ENCODE assay signal across 9 mouse cellular contexts in the genomic region with DNA sequence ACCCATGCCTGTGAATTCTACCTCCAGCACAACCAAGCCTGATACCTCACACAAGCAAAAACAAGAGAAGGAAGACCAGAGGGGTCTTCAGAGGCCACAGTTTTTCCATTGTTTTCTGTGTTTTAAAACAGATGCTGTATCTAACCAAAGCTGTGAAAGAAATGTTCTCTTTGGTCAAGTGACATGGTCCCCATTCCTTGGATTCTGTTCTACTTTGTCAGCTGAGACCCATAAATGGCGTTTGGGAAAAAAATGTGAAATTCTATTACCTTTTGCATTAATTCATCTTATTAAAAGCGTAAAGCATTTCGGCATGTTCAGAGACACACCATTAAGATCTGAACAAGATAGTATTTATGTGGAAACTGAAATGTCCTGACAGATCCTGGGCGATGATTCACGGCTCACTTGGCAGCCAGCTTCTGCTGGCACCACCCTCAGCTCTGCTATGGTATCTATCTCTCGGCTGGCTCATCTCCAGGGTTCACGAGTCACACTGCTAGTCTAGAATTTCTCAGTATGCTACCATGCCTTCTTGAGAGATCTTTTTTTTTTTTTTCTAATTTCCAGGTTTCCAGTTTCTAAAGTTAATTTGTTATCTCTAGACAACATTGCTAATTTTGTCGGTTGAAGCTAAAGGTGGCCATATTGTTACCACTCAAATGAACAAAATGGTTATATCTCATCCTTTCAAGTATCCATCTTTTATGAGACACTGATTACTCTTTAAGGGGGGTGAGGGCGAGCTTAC. TPM values are rescaled to one million over a fixed set of nuclear protein-coding genes. Genes with fewer than 3 reads are reported as not detected.
A peak's percentile ranks its signal among the peaks of the same experiment; 100 is the strongest.
DNase-seq lines count a peak whose midpoint lies in the region; ATAC-seq lines count a peak whose summit lies in the region.
"Had no signal": no experiment of that assay in that cellular context is flagged by ENCODE, and none has a peak within 500 bp of the region (broad histone marks: within the 10 kb centered on the region; RNA-seq: fewer than 3 reads in every experiment).

No protein-coding gene starts in this region.

- H3K27me3 ChIP-seq in hindbrain, embryonic 13.5 days = no peaks in the 10 kb centered on the region
- no peaks in the 10 kb centered on the region for H3K27me3 ChIP-seq in hindbrain, embryonic 10.5 days (ENCODE audit: insufficient read depth, poor library complexity, severe bottlenecking)
- H3K27me3 ChIP-seq in kidney, embryonic 16.5 days (ENCODE audit: insufficient read depth, low read length) = no peaks in the 10 kb centered on the region
- H3K27me3 ChIP-seq in lung, embryonic 15.5 days = no peaks in the 10 kb centered on the region
- H3K27me3 ChIP-seq in midbrain, embryonic 15.5 days (replicated peaks) = no peaks in the 10 kb centered on the region

- H3K9ac ChIP-seq in hindbrain, embryonic 13.5 days = no peak overlapping the region
- H3K9ac ChIP-seq in kidney, embryonic 16.5 days (replicated peaks; ENCODE audit: low read length) = no peak overlapping the region
- no peak overlapping the region for H3K9ac ChIP-seq in lung, embryonic 15.5 days
- no peak overlapping the region for H3K9ac ChIP-seq in midbrain, embryonic 15.5 days

- no peaks in the 10 kb centered on the region for H3K9me3 ChIP-seq in hindbrain, embryonic 13.5 days
- no peaks in the 10 kb centered on the region for H3K9me3 ChIP-seq in hindbrain, embryonic 10.5 days
- no peaks in the 10 kb centered on the region for H3K9me3 ChIP-seq in kidney, embryonic 16.5 days (ENCODE audit: low read length)
- H3K9me3 ChIP-seq in lung, embryonic 15.5 days = no peaks in the 10 kb centered on the region
- no peaks in the 10 kb centered on the region for H3K9me3 ChIP-seq in midbrain, embryonic 15.5 days

- H3K4me3 ChIP-seq in hindbrain, embryonic 13.5 days = no peak overlapping the region
- H3K4me3 ChIP-seq in hindbrain, embryonic 10.5 days = no peak overlapping the region
- H3K4me3 ChIP-seq in kidney, embryonic 16.5 days (ENCODE audit: low read length) = no peak overlapping the region
- no peak overlapping the region for H3K4me3 ChIP-seq in lung, embryonic 15.5 days
- H3K4me3 ChIP-seq in midbrain, embryonic 15.5 days = no peak overlapping the region
- H3K4me3 ChIP-seq: erythroblast, embryonic 14.5 days had no signal

- H3K36me3 ChIP-seq in hindbrain, embryonic 13.5 days = peaks cover 15% of the 10 kb centered on the region
- peaks cover 28% of the 10 kb centered on the region for H3K36me3 ChIP-seq in hindbrain, embryonic 10.5 days
- H3K36me3 ChIP-seq in kidney, embryonic 16.5 days (ENCODE audit: insufficient read depth, low read length) = peaks cover 10% of the 10 kb centered on the region; the same call in 1 of the 2 replicates
- no peaks in the 10 kb centered on the region for H3K36me3 ChIP-seq in lung, embryonic 15.5 days
- 0 out of 2 replicates have a peak, but pooled peaks cover 3% of the 10 kb centered on the region for H3K36me3 ChIP-seq in midbrain, embryonic 15.5 days (replicated peaks)

- peaks cover 11% of the 10 kb centered on the region for H3K4me1 ChIP-seq in hindbrain, embryonic 13.5 days (replicated peaks)
- H3K4me1 ChIP-seq in hindbrain, embryonic 10.5 days (replicated peaks) = no peaks in the 10 kb centered on the region; the same call in 1 of the 2 replicates
- H3K4me1 ChIP-seq in kidney, embryonic 16.5 days (ENCODE audit: insufficient read depth, low read length) = peaks cover 35% of the 10 kb centered on the region
- peaks cover 34% of the 10 kb centered on the region for H3K4me1 ChIP-seq in lung, embryonic 15.5 days
- H3K4me1 ChIP-seq in midbrain, embryonic 15.5 days = no peaks in the 10 kb centered on the region; the same call in 1 of the 2 replicates

- H3K27ac ChIP-seq in hindbrain, embryonic 13.5 days = peak overlapping the region; percentile 44; the same call in 1 of the 2 replicates
- no peak overlapping the region for H3K27ac ChIP-seq in hindbrain, embryonic 10.5 days
- H3K27ac ChIP-seq in kidney, embryonic 16.5 days (ENCODE audit: low read length) = peak overlapping the region; percentile 77; the same call in 1 of the 2 replicates
- H3K27ac ChIP-seq in lung, embryonic 15.5 days = peak overlapping the region; percentile 35; the same call in 1 of the 2 replicates
- H3K27ac ChIP-seq in midbrain, embryonic 15.5 days = no peak overlapping the region

- no peak for ATAC-seq in hindbrain, embryonic 13.5 days (ENCODE audit: low FRiP score)
- no peak; the same call in 1 of the 2 replicates for ATAC-seq in kidney, embryonic 16.5 days (ENCODE audit: low FRiP score, low TSS enrichment)
- peak; percentile 79; the same call in 1 of the 2 replicates for ATAC-seq in lung, embryonic 15.5 days (ENCODE audit: borderline replicate concordance, extremely low read depth, low FRiP score, low TSS enrichment)
- ATAC-seq in midbrain, embryonic 15.5 days (replicated peaks) = no peak

- DNase-seq in hindbrain, embryonic 10.5 days (ENCODE audit: low spot score) = no peak
- peak; percentile 87 for DNase-seq in adrenal gland, postnatal 25 days
- DNase-seq in frontal cortex, postnatal 14 days (ENCODE audit: low spot score in 2 of 2) = peak; percentile 48 to 56
- peak; percentile 39 to 74 for DNase-seq in urinary bladder, postnatal 36 days (ENCODE audit: low spot score in 2 of 2)

- no peak overlapping the region for H3K4me2 ChIP-seq in hindbrain, embryonic 13.5 days
- no peak overlapping the region for H3K4me2 ChIP-seq in kidney, embryonic 16.5 days (replicated peaks; ENCODE audit: low read depth, low read length)
- no peak overlapping the region for H3K4me2 ChIP-seq in lung, embryonic 15.5 days
- H3K4me2 ChIP-seq in midbrain, embryonic 15.5 days = no peak overlapping the region

- 82% methylated on average over 9 of the region's 9 CpGs for WGBS in hindbrain, embryonic 13.5 days
- 94% methylated on average over 9 of the region's 9 CpGs for WGBS in hindbrain, embryonic 10.5 days
- WGBS in kidney, embryonic 16.5 days = 55% methylated on average over 9 of the region's 9 CpGs
- WGBS in lung, embryonic 15.5 days = 49% methylated on average over 9 of the region's 9 CpGs
- WGBS in midbrain, embryonic 15.5 days = 82% methylated on average over 9 of the region's 9 CpGs

RNA-seq across cellular contexts. Expression of a gene that starts 44.9 kb away (rescaled TPM):
- 69.3 and 70.9 TPM in 2 replicates for polyA plus RNA-seq in hindbrain, embryonic 13.5 days (2015; fragmentation: Nextera tagmentation; extraction: Ambion mirVana)
- polyA plus RNA-seq in hindbrain, embryonic 10.5 days (2016; fragmentation: Nextera tagmentation; extraction: Ambion mirVana) = 86.7 and 103 TPM in 2 replicates
- total RNA-seq in adrenal gland, postnatal 25 days (2021) = 19.0 and 19.9 TPM in 2 replicates
- polyA plus RNA-seq in kidney, embryonic 16.5 days (2015; fragmentation: Nextera tagmentation; extraction: Ambion mirVana) = 57.1 and 60.3 TPM in 2 replicates
- polyA plus RNA-seq in lung, embryonic 15.5 days (2015; fragmentation: Nextera tagmentation; extraction: Ambion mirVana) = 51.2 and 56.5 TPM in 2 replicates
- polyA plus RNA-seq in midbrain, embryonic 15.5 days (2015; fragmentation: Nextera tagmentation; extraction: Ambion mirVana) = 55.4 and 61.4 TPM in 2 replicates

RNA-seq across cellular contexts. Expression of a gene that starts 49.1 kb away (rescaled TPM):
- polyA plus RNA-seq in hindbrain, embryonic 13.5 days (2015; fragmentation: Nextera tagmentation; extraction: Ambion mirVana) = 14.2 and 14.8 TPM in 2 replicates
- 14.4 and 14.6 TPM in 2 replicates for polyA plus RNA-seq in hindbrain, embryonic 10.5 days (2016; fragmentation: Nextera tagmentation; extraction: Ambion mirVana)
- 4.2 and 6.7 TPM in 2 replicates for total RNA-seq in adrenal gland, postnatal 25 days (2021)
- 6.6 and 7.3 TPM in 2 replicates for polyA plus RNA-seq in kidney, embryonic 16.5 days (2015; fragmentation: Nextera tagmentation; extraction: Ambion mirVana)
- 9.2 and 10.0 TPM in 2 replicates for polyA plus RNA-seq in lung, embryonic 15.5 days (2015; fragmentation: Nextera tagmentation; extraction: Ambion mirVana)
- polyA plus RNA-seq in midbrain, embryonic 15.5 days (2015; fragmentation: Nextera tagmentation; extraction: Ambion mirVana) = 20.5 and 22.4 TPM in 2 replicates

Comparison
In these comparisons a context has a peak if more than half of its experiments do, and no peak if none do; other contexts are left out.
1. H3K27ac ChIP-seq: peak in hindbrain, embryonic 13.5 days (single experiment), kidney, embryonic 16.5 days (single experiment) and lung, embryonic 15.5 days (single experiment); none in hindbrain, embryonic 10.5 days (single experiment) and midbrain, embryonic 15.5 days (single experiment).